ENCODE assay signal across 8 mouse cellular contexts in genomic region chr4:150372631-150373041, GRCm38 (mm10).
DNase-seq lines count a peak whose midpoint lies in the region; ATAC-seq and TF ChIP-seq lines count a peak whose summit lies in the region.

No protein-coding gene starts in this region.

- no peaks in the 10 kb centered on the region for H3K9me3 ChIP-seq in embryonic facial prominence, embryonic 11.5 days (replicated peaks; ENCODE audit: control insufficient read depth, low read length)
- no peaks in the 10 kb centered on the region for H3K9me3 ChIP-seq in intestine, embryonic 15.5 days
- no peaks in the 10 kb centered on the region for H3K9me3 ChIP-seq in neural tube, embryonic 13.5 days

- H3K27me3 ChIP-seq in embryonic facial prominence, embryonic 11.5 days (ENCODE audit: control insufficient read depth, insufficient read depth, low read length) = no peaks in the 10 kb centered on the region
- no peaks in the 10 kb centered on the region for H3K27me3 ChIP-seq in intestine, embryonic 15.5 days (replicated peaks)
- no peaks in the 10 kb centered on the region for H3K27me3 ChIP-seq in neural tube, embryonic 13.5 days

- ATAC-seq in embryonic facial prominence, embryonic 11.5 days (replicated peaks; ENCODE audit: insufficient number of reproducible peaks, low FRiP score, low TSS enrichment, low read depth) = no peak
- ATAC-seq in intestine, embryonic 15.5 days = 0 out of 2 replicates have a peak, but pooled peaks have one; percentile 33
- ATAC-seq in neural tube, embryonic 13.5 days (ENCODE audit: low read depth) = peak; percentile 28; the same call in 1 of the 2 replicates

- H3K9ac ChIP-seq in embryonic facial prominence, embryonic 11.5 days (replicated peaks; ENCODE audit: low read length) = peak overlapping the region; percentile 47
- H3K9ac ChIP-seq in intestine, embryonic 15.5 days = no peak overlapping the region
- peak overlapping the region; percentile 86 for H3K9ac ChIP-seq in neural tube, embryonic 13.5 days

- H3K4me3 ChIP-seq in layer of hippocampus, adult 2 months = no peak overlapping the region
- peak overlapping the region; percentile 58 for H3K4me3 ChIP-seq in embryonic facial prominence, embryonic 11.5 days (ENCODE audit: low read depth, low read length)
- peak overlapping the region; percentile 64 for H3K4me3 ChIP-seq in intestine, embryonic 15.5 days (replicated peaks)
- H3K4me3 ChIP-seq in neural tube, embryonic 13.5 days = peak overlapping the region; percentile 50

- H3K4me2 ChIP-seq in embryonic facial prominence, embryonic 11.5 days (ENCODE audit: low read depth, low read length) = peak overlapping the region; percentile 92
- H3K4me2 ChIP-seq in intestine, embryonic 15.5 days (replicated peaks) = peak overlapping the region; percentile 94
- peak overlapping the region; percentile 85 for H3K4me2 ChIP-seq in neural tube, embryonic 13.5 days

- 0% methylated on average over 3 of the region's 3 CpGs for WGBS in embryonic facial prominence, embryonic 11.5 days
- WGBS in intestine, embryonic 15.5 days = 7% methylated on average over 3 of the region's 3 CpGs
- WGBS in neural tube, embryonic 13.5 days = 7% methylated on average over 3 of the region's 3 CpGs

- DNase-seq in layer of hippocampus, adult 2 months (ENCODE audit: low spot score in 2 of 2) = no peak
- DNase-seq in layer of hippocampus, adult 9-10 months (ENCODE audit: low spot score) = no peak
- DNase-seq in embryonic facial prominence, embryonic 11.5 days (ENCODE audit: low spot score) = peak; percentile 59
- no peak for DNase-seq in adrenal gland, adult 8-10 months
- no peak for DNase-seq in urinary bladder, postnatal 25 days (ENCODE audit: low spot score)
- DNase-seq in ovary, postnatal 36 days (ENCODE audit: low spot score) = no peak

- H3K4me1 ChIP-seq in embryonic facial prominence, embryonic 11.5 days (ENCODE audit: control insufficient read depth, insufficient read depth, low read length) = peaks cover 5% of the 10 kb centered on the region
- peaks cover 50% of the 10 kb centered on the region for H3K4me1 ChIP-seq in intestine, embryonic 15.5 days (replicated peaks)
- peaks cover 84% of the 10 kb centered on the region for H3K4me1 ChIP-seq in neural tube, embryonic 13.5 days (replicated peaks)

- no peaks in the 10 kb centered on the region for H3K36me3 ChIP-seq in embryonic facial prominence, embryonic 11.5 days (replicated peaks; ENCODE audit: control insufficient read depth, insufficient read depth, low read depth, low read length)
- H3K36me3 ChIP-seq in intestine, embryonic 15.5 days = no peaks in the 10 kb centered on the region
- H3K36me3 ChIP-seq in neural tube, embryonic 13.5 days = no peaks in the 10 kb centered on the region

- TF ChIP-seq CTCF in layer of hippocampus, adult 2 months (conservative IDR thresholded peaks at IDR 0.05) = no peak

- H3K27ac ChIP-seq in layer of hippocampus, adult 2 months = peak overlapping the region; percentile 65; the same call in 1 of the 2 replicates
- H3K27ac ChIP-seq in embryonic facial prominence, embryonic 11.5 days (replicated peaks; ENCODE audit: low read depth, low read length) = peak overlapping the region; percentile 72
- peak overlapping the region; percentile 90 for H3K27ac ChIP-seq in intestine, embryonic 15.5 days
- peak overlapping the region; percentile 94 for H3K27ac ChIP-seq in neural tube, embryonic 13.5 days (replicated peaks)
